Mouse (Mus musculus) common myeloid progenitor, adult 5-6 weeks (primary cell): Measurements from ENCODE around the gene Wdr70. TPM values are rescaled to one million over a fixed set of nuclear protein-coding genes. Genes with fewer than 3 reads are reported as not detected.

Experiments used
- ATAC-seq: replicated peaks from 2 replicates; pipeline ENCODE4 v1.8.0; 2016; ENCODE audit warnings: low read depth, mild to moderate bottlenecking, moderate TSS enrichment, inconsistent platforms; ENCODE audit not compliant: poor library complexity, severe bottlenecking
- total RNA-seq: library from RNA; stranded (forward); fragments of 200-1000, 187-1606 nt; gene quantifications from 2 replicates; pipeline ENCODE4 v1.2.3, GENCODE M21; 2017

The Wdr70 gene
- total RNA-seq, 1 experiment from 2014 or later, result 45.2 TPM

GRCm38 (mm10) chr15:8037825-8038224 is 61.2 kb downstream of the Wdr70 start:
- peak; percentile 65; the same call in 1 of the 2 replicates for ATAC-seq

GRCm38 (mm10) chr15:8031211-8031610 is 67.8 kb downstream of the Wdr70 start:
- no peak for ATAC-seq

DNA sequence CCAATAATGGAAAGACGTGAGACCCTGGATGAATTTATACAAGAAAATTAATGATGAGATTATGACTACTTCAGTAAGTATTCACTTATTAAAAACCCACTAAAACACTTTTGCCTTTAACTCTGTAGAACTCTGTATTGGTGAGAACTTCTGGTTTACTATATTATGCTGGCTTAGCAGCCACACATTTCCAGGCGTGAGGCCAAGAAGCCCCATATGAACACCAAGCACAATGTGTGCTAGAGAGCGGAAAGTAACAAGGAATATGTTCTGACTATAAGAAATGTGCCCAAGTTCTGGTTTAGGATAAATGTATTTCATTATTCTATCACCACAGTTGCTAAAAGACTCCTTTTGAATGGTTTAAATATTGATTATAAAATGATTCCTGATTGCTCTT is 68.4 kb downstream of the Wdr70 start:
- ATAC-seq, result no peak

DNA sequence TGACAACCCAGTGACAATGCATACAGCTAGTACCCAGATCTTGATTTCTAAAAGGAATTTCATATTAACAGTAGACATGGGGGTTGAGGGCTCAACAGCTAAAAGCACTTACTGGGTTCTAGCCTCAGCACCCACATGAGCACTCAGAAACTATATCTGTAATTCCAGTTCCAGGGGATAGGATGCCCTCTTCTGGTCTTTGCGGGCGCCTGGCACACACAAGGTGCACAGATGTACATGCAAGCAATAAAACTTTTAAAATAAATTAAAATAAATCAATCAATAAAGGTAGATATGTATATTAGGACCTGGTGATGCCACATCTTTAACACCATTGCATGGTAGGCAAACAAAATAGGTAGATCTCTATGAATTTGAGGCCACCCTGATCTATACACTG is 71.5 kb downstream of the Wdr70 start:
- ATAC-seq, result no peak

DNA sequence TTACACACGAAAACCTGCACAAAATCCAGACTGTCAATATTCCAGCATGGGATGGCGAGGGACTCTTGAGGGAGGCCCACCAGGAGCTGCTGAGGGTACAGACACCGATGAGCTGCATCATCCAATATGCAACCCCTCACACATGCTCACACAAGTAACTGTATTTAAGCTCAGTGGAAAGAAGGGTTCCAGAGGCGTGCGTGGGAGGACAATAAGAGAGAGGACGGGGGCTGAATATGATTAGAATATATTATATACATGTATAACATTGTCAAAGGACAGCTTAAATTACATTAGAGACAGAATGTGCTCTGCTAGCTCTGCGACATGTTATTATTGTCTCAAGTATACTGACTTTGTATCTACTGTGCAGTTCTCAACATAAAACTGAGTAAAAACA is 87.6 kb downstream of the Wdr70 start:
- ATAC-seq, result no peak

DNA sequence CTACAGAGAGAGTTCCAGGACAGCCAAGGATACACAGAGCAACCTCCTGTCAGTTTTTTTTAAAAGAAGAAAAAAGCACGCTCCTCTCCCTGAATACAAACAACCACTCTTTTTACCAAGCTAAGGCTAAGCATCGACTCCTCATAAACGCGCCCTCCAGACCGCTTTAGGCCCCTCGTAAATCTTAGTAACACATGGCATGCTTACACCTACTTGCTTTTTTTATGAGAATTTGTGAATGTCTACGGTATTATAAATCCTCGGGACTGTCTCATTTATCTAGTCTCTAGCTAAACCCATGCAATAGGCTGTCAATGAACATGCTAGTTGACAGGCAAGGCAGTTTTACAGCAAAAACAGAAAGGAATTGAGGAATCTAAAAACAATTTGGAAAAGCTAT is 91.6 kb downstream of the Wdr70 start:
- no peak for ATAC-seq

- ATAC-seq, result no peak
Measured at GRCm38 (mm10) chr15:8006056-8006455, 93.0 kb downstream of the Wdr70 start.

GRCm38 (mm10) chr15:8005506-8005905 is 93.5 kb downstream of the Wdr70 start:
- no peak for ATAC-seq

GRCm38 (mm10) chr15:8003789-8004188 is 95.2 kb downstream of the Wdr70 start:
- no peak for ATAC-seq

DNA sequence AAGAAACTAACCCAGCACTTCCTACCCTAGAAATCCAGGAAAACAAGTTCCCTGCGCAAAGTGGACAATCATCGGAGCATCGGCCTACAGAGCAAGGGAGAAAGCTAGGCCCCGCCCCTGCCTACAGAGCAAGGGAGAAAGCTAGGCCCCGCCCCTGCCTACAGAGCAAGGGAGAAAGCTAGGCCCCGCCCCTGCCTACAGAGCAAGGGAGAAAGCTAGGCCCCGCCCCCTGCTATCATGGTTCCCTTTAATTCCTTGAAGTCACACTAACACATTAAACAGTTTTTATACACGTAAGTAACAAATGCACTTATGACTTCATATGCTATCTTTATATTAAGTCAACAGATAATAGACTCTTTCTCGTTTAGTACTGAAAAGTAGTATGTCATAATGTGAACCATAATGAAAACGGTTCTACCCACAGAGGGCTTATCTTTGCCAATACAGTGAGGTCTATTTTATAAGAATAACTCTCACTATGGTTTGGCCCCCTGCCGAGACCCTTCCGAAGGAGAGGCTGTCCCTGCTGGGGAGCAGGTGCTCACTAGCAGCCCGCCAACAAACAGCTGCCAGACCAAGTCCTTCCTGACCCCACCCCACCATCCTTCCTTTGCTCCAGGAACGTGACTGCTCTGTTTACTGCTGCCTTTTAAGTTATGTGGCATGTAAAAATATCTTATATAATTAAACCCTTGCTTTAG is 100.0 kb downstream of the Wdr70 start:
- peak; percentile 89 for ATAC-seq

GRCm38 (mm10) chr15:7998095-7998494 is 100.9 kb downstream of the Wdr70 start:
- peak; percentile 67 for ATAC-seq

GRCm38 (mm10) chr15:7993721-7994120 is 105.3 kb downstream of the Wdr70 start:
- no peak for ATAC-seq

DNA sequence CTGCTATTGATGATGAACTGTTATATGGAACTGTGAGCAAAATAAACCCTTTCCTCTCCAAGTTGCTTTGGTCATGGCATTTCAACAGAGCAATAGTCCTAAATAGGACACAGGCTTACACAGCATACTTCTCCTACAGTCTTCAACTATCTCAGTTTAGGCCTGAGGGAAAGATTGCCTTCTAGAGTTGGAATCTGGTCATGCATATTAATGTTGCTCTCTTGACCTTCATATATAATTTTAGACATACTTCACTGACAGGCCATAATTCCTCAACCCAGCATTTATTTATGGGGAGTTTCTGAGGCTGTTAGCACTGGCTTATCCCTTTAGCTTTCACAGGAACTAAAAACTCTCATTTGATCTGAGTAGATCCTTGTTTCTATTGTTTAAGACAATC is 108.9 kb downstream of the Wdr70 start:
- no peak for ATAC-seq

DNA sequence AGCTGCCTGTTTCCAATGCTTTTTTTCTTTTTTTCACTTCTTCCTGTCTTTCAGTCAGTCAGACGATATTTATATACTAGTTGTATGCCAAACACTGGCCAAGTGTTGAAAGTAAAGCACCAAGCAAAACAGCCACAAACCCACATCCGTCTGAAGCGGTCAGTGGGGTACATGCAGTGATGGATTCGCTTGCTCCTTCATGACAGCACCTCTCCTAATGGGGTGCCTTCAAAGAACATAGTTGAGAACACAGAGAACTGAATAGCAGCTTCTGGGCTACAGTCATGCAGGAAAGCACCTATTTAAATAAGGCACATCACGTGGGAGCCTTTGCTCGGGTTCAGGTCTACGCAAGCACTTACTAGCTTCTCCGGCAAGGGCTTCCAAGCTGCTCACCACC is 111.6 kb downstream of the Wdr70 start:
- no peak for ATAC-seq

GRCm38 (mm10) chr15:7986274-7986673 is 112.7 kb downstream of the Wdr70 start:
- no peak for ATAC-seq

DNA sequence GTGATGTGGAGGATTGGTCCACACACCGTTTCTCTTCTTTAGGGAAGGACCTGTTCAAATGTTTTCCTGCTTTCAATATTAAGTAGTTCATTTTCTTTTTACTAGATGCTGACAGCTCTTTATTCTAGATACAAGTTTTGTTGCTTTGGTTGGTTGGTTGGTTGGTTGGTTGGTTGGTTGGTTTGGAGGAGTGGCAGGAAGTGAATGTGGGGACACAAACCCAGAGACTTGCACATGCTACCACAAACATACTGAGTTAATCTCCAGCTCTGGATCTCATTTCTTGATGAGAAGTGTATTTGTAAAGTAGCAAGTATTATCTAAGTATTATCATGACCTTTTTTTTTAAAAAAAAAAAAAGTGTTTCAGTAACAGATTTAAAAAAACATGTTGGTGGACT is 120.4 kb downstream of the Wdr70 start:
- ATAC-seq, result peak; percentile 71

DNA sequence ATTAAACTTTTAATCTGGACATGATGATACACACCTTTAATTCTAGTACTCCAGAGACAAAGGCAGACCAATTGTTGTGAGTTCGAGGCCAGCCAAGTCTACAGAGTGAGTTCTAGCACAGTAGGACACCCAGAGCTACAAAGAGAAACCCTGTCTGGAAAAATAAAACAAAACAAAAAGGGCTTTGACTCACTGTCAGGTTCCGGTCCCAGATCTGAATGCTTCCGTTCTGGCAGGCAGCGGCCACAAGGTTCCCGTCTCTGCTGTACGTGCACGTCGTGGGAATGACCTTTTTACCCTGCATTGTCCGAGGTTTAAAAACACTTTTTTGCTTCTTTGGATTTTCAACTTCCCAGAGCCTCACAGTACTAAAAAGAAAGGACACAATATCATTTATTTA is 122.2 kb downstream of the Wdr70 start:
- no peak for ATAC-seq

DNA sequence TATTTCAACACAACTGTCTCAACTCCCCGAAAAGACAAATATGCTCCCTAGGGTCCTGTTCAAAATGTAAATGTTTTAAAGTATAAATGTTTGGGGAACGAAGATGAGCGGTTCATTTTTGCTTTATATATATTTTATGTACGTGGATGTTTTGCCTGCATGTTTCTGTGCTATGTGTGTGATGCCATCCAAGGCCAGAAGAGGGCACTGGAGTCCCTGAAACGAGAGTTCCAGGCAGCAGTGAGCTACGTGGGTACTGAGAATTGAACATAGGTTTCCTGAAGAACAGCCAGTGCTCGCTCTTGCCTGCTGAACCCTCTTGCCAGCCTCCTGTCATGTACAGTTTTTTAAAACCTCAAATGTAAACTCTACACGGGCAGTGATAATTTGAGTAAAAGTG is 124.6 kb downstream of the Wdr70 start:
- peak; percentile 60; the same call in 1 of the 2 replicates for ATAC-seq

DNA sequence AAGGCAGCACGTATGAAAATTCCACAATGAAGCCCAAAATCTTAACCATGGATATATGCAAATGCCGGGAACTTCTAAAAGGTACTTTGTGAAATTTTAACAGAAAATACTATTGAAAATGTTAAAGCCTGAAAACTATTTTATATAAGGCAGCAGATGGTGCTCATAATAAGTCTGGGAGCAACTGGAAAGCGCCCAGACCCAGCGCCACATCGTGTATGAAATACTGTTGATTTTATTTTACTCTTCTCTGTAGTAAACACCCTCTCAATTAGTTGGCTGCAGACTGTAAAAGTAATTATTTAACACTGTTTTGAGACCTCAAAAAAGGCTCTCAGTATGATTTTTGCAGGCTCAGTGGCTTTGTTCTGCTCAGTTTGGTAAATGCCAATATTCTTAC is 126.5 kb downstream of the Wdr70 start:
- no peak for ATAC-seq

DNA sequence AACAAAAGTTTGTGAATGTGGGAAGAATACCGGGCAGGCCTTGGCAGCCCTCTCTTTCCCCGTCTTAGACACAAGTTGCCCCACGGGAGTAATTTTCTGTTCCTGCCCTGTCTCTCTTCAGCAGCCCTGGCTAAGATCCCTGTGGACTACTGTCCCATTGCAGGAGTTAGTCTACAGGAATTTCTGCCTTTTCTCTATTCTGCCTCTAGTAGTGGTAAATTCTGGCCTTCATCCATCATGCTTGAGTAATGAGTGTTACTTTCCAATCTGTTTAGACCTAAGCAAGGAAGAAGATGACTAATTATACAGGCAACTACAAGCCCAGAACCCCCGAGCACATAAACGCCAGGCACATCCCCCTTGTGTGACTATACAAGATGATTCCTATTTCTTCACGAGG is 136.2 kb downstream of the Wdr70 start:
- no peak for ATAC-seq

- ATAC-seq, result no peak
Measured at GRCm38 (mm10) chr15:7961489-7961888, 137.5 kb downstream of the Wdr70 start.

- no peak for ATAC-seq
Measured at GRCm38 (mm10) chr15:7956899-7957298, 142.1 kb downstream of the Wdr70 start.
